Mouse (Mus musculus) right cerebral cortex, postnatal 10 days (tissue): ENCODE measurements at regions not wholly inside any gene's neighbourhood (a gene's known extent, or its start where the extent isn't known, plus 50 kb on each side); places are given as distances from the start of the nearest gene placed in this dataset.

Source experiments
- DNase-seq, 2 experiments: peaks; one replicate each; pipeline ENCODE4 v3.0.0; 2021; ENCODE audit warnings: low spot score in 2 of 2

DNA sequence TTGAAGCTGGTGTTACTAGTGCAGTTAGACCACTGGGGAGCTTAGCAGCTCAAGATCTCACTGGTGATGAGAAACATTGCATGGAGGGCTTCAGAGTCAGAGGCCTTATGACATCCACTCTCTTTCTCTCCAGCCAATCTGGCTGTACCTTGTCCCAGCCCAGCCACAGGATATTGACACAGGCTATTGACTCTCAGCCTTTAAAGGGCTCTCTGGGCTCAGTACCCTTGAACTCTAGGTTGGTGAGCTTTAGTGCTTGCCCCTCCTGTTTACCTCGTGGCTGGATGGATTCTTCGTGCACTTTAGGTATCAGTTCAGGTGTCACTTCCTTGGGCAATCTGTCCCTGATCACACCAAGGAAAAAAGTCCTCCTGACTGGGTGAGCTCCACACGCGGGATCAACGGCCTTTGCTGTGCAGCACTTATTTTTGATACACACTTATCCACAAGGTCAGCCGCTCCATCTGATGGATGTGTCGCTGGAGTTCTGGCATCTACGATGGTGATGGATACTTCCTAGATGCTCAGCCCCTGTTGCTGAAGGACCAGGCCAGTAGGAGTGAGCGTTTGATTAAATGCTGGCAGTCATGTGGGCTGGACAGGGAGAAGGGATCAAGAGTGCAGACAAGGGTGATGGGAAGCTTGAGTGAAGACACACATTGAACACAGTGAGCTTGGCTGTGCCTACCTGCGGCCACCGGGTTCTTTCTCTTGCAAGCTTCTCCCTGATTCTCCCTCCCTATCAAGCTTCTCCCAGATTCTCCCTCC is 177.7 kb downstream of the Snx10 start:
- DNase-seq: no peak

DNA sequence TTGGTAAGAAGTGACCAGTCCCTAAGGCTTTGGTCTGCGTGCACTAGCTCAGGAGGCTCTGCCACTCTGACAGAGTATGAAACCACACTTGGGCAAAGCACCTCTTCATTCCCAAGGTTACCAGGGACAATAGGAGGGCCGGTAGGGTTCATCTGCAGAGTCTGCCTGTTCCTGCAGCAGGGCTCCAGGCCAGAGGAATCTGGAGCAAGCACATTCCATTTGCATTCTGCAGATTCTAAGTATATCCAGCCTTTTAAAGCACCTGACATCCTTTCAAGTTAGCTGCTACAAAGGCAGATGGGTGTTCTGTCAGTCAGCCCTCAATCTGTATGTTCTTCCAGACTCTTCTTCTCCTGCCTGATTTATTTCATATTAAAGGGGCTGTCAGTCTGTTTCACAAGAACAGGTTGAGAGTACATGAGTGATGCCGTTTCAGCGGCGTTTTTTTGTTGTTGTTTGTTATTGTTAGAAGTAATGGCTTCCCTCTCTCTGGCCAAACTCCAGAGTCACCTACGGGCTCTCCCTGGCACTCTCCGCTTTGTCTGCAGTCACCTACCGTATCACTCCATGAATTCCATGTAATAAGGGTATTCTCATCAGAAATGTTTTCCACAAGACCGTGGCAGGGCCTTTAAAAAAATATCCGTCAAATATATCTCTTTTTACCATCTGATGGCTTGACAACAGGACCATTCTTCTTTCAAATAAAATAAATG is 178.9 kb downstream of the Snx10 start:
- DNase-seq: peak; percentile 50 to 55

DNA sequence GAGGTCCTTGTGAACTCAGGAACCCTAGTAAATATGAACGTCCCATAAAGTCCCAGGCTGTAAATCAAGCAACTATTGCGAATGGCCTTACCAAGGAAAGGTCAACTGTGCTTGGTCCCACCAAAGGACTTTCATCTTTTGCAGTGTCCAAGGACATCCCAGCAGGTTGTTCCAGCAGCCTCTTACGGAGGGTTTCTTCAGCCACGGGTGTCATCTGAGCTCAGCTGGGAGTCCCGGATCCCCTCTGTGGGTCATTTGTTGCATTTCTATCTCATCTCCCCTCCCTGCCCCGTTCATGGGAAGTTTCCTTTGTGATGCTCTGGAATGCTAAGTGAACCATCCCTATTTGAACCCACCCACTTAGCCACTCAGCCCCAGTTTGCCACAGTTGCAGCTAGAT is 184.3 kb downstream of the Snx10 start:
- DNase-seq: no peak

DNA sequence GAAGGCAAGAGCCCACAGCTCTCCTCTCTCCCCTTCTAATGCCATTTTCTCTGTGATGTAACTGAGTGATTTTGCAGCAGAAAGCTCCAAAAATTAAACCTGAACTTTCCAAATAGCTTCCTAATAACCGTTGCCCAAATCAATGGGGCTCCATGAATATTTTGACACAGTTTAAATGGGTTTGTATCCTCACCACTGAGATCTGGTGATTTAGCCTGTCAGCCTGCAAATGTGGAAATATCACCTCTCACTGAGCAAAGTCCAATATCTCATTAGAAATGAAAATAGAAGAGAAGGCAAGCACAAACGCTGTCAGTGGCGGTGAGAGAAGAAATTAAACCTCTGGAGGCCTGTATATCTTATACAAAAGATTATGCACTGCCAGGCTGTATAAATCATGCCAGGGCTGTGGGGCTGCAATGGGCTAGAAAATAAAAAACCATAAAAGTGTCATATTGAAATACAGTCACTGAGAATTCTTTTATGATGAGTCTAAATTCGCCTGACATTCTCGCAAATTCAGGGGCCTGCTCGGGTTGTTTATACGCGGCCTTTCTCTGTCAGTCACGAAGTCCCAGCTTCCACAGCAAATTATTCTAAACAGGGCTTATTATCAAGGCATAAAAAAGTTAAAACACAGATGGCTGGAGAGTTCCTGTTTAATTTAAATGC is 185.1 kb downstream of the Snx10 start:
- no peak for DNase-seq

DNA sequence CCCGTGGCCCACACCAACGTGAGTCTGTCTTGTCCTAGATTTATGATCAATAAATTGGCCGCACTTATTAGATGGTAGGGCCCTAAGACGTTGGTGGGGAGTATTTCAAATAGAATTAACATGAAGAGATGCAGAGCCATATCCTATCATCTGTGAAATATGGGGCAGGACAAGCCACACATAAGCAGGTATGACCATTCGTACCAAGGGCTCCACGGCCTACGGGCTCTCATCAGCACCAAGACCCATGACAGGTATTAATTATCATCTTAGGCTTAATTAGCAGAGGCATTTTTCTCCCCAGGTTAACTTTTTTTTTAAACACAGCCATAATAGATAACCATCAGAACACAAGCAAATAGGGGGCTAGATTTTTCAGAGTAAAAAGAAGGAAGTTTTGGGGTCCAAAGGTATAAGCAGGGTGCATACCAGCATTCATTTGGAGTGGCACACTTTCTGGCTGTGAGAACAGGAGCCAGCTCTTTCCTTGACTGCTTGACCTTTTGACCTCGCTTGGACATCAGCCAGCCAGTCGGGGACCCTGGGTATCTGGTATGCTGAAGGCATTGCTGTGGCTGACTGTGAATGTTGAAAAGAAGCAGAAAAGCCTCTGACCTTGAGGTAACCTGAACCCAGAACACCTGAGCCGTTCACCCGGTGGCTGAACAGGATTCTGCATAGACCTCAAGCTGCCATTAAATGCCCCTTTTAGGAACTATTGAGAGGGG is 185.8 kb downstream of the Snx10 start:
- DNase-seq: no peak

DNA sequence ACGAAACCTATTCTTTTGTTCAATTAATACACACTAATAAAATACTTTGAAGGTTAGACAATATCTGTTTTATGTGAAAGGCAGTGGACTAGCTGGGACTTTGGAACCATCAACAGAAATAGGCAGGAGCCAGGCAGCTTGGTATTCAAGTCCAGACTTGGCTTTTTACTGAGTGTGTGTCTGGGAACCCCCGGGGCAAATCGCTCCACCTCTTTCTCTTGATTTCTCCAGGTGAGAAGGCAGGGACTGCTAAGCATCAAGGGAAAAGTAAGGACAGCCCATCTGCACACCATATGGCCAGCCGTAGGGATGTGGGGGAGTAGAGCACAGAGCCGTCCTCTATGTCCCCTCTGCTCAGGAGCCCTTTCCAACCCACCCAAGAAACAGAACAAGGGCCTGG is 186.5 kb downstream of the Snx10 start:
- no peak for DNase-seq

DNA sequence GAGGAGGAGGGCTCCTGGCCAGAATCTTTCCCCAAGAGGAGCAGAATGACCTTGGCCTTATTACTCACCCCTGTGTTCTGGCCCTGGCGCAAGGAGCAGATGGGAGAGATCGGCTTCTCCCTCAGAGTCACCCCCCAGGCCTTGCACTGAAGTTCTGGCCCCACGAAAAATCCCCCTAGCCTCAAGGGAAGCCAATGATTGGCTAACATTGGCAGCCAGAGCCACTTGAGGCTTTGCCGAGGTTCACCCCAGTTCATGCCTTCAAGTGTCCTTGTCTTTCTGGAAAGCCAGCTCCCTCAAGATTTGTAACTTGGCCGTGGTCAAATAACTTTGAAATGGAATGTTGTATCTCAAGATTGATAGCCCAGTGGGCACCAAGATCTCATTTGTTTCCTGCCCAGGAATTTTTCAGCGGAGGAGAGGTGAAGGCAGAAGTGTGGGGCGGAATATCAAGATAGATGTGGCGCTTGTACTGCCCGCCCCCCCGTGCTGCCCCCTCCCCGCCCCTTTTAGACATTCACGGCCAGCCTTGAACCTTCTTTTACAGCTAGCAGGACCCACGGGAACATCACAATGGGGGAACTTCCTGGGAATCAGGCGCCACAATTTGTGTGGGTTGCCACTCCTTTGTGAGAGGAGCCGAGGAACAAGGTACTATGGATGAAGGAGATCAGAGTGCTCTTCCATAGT is 187.4 kb downstream of the Snx10 start:
- peak in 1 of 2 experiments; percentile 14 for DNase-seq

DNA sequence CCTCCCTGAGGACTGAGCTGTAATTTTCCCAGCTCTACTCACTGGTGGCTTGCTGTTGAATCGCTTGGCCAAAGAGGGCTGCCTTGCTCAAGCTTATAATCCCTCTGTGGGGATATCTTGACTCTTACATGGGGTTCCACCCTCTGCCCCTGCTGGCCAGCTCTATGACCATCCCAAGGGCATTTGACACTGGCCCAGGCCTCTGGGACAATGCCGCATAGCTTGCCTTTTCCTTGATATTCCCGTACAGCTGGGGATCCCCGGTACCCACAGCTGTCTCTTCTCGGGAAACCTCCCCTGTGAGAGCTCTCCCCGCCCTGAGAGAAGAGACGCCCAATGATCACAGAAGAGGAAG is 187.9 kb downstream of the Snx10 start:
- DNase-seq: no peak

DNA sequence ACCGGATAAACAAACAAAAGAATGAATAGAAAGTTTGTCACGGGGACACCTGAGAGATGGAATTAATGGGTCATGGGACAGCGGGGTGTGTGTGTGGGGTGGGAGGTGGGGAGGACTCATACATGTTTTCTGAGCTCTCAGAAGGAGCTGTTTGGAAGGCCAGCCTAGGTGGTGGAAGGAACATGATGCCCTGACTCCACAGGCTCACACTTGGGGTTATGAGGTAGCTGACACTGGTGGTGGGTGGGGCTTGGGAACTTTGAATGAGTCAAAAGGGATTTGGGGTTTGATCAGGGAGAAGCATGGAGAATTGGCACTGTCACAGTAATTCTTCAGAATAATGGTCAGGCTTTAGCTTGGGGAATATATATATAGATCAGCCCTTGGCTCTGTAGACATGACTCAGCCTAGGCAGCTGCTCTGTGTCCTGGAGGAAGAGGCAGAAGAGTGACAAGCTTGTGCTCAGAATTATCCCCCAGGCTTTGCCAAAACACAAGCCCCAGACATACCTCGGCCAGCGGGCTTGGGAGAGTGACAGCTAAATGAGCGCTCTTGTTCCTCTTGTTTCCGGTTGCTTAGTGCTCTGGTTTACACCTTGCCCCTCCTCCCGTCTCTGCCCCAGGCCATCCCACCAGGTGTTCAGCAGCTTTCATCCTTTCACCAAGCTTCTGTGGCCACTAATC is 191.6 kb downstream of the Snx10 start:
- DNase-seq: no peak

DNA sequence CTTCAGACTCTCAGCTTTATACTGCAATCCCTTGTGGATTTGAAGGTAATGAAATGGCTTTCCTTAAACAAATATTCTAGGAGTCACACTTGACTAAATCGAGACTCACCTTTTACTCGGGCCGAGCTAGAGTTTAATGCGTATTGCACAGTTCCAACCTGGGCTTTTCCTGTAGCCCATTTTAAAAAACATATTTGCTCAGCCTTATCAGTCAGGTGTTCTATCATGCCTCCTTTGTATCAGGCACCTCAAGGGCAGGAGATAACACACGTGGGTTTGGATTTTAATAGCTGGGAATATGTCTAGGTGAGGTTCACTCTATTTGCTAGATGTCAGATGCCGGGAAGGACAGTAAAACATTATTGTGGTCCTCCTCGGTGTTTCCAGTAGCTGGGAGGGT is 193.7 kb downstream of the Snx10 start:
- no peak for DNase-seq

DNA sequence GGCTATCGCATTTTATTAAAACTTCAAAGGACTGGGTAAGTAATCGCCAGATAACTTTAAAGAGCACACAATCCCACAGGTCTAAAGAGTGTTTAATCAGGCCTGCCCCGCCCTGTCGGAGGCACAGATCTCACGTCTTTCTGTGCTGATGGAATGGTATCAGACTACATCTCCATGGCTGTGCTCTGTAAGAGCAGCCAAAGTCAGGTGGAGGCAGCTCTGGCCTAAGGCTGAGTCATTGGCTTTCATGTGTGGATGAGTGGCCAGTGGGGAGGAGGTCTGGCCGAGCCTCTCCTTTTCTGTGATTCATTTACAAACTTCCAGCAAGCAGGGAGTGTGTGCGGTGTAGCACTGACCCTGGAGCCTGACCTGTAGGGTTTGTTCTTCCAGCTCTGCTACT is 197.0 kb downstream of the Snx10 start:
- no peak for DNase-seq

DNA sequence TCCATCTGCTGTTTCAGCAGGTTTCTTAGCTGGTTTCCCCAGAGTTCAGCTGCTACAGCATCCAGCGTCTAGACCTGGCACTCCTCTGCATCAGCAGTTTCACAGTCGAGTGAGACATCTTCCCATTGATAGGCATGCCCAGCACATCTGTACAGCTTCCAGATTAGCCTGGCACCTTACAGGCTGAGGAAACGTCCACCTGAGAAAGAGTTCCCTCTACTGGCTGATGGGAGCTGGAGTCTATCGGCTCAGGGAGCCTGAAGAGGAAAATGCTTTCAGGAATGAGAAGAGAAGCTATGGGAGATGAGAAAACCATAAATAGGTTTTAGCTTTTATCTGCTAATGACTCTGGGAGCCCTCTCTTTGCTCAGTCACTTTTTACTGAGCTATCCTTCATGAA is 199.4 kb downstream of the Snx10 start:
- DNase-seq: no peak

DNA sequence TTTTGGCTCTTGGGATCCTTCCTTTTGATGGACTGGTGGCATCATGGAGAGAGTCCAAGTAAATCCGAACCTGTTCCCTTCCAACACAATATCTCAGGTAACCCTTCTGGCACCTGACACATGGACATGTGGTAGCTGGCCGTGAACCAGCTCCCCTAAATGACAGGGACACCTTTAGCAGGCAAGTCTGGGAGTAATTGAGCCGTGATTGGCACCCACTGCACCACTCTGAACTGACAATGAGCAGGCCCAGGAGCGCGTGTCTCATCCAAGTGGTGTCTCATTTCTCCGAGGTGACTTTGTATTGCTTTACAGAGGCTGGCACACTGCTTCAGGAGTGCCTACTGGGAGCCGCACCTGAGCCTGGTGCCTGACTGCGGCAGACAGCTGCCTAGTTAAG is 203.5 kb downstream of the Snx10 start:
- no peak for DNase-seq

DNA sequence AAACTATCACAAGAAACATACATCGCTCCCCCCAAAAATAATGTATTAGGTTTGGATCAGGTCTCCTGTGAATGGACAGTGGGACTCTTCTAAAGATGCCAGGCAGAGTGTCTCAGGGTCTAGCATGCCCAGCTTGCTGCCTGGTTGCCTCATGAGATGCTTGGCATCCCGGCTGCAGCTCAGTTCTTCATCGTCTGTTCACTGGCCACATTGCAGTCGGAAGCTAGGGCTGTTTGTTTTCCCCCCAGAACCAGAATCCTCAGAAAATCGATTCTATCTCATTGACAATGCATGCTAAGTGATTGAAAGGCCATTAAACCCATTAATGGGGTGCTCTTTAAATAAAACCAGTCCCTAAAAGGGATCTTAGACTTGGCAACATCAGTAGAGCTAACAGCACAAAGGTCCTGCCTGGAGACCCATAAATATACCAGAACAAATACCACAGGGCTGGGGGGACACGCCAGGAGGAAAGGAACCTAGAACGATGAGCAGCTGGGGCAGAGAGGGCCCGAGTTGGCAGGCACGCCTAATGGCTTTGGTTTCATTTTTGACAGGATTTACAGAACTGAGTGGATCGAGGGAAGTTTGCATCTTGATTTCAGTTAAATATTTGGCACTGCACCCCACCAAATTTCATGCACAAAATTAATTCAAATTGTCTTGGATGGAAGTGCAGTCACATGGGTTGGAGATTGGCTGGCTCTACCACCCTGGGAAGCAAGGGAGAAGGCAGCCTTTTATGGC is 205.3 kb downstream of the Snx10 start:
- no peak for DNase-seq

DNA sequence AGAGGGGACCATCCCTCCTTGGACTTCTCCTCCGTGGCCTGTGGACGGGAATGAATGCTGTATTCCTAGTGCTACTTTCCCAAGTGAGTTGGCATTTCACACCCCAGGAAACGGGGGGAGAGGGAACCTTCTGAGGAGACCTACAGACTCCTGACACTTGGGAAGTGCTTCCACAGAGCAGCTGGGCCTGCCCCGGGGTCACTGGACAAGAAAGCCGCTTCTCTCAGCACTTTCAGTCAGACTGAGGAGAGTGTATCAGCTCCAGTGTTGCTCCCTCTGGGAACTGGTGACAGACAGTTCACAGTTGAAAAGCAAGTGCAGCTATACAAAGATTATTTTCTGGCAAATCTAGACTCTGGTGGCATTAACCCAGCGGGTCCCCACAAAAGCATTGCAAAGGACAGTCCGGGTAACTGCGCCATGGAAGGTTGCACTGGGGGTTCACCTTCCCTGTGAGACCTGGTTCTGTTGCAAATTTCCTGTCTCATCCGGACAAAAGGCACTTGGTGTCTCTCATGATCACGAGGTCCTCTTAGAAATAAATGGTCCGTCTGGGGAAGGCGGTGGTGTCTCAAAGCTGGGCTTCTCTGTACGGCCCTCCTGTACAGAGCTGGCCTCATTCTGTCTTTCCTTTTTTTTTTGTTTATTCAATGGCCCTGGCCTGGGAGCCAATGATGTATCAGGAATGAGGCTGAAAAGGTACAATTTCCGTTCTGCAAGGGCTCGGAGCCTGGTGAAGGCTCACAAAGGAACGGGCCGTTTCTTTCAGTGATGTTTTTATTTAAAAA is 207.1 kb downstream of the Snx10 start:
- peak; percentile 34 to 43 for DNase-seq

DNA sequence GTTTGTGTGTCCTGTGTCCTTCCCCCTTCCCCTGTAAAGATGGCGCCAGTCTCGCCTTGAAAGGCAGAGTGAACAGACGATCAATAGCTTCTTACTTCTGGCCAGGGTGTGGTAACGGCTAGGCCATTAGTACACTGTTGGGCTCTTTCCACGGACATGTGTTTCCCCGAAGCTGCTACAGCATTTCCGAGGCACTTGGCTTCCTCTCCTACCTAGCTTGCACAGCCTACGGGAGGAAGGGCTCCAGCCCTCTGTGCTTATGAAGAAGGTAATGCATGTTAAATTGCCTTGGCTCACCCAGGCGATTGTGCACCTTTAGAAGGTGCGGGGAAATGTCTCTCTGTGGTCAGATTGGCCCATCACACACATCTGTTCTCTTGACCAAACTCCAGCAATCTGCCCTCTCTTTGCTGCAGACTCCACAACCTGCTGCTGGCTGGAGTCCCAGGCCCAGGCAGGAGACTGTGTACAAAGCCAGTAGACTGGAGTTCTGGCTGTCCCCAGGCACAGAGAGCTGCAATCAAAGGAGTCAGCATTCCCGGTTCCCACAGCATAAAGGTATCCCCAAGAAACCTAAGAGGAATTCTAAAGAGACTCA is 208.7 kb downstream of the Snx10 start:
- peak; percentile 63 to 64 for DNase-seq

DNA sequence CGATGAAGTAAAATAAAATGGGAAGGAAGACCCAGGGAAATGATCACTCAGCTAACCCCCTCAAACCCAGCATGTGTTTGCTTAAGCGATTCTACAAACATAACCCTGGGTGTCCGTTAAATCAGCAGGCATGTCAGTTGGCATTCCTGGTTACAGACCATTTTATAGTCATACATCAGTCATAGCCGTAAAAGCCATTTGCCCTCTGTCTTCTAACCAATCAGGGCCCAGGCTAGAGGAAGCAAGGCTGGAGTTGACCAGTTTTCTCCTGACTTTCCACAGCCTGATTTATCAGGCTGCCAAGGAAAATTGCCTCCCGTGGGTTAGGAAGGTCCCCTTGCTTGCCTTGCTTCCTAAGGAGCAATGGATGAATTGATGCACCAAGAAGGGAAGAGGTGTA is 212.3 kb downstream of the Snx10 start:
- no peak for DNase-seq

DNA sequence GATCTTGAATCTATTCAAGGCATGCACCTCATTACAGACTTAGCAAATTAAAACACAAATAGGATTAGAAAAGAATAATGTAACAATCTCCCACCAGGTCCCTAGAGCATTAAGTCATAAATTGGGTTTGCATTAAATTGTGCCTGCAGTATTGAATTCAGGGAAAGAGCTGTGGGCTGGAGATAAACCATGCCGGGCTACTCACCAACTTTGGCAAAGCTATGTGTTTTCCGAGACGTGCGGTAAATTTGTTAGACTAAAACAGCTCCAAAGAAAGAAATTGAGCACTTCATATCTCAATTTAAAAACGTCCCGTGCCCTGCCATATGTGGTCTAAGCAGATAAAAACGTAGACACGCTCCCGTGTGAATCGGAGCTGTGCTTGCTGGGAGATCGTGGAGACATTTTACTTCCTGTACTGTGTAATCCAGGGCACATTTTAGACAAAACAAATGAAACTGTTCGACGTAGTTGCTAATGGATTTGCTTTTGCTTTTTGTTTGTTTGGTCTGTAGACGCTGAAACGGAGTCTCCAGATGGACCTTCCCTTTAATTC is 219.5 kb downstream of the Snx10 start:
- DNase-seq: no peak

DNA sequence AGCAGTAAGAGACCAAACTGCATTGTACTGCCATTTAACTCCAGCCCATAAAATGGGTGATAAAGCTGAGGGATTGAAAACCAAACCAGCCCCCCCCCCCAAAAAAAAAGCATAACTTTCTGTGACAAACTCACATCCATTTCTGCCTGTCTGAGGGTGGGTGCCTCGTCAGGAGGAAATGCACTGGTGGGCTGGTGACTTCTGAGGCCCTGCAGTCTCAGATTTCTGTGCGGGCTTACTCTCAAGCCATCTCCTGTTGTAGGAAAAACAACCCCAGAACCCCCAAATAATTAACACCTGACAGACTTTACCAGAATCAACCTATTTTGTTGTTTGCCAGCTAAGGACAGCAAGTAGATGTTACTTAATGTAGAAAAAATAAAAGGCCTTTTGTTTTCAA is 220.9 kb downstream of the Snx10 start:
- DNase-seq: no peak
